Mouse (Mus musculus) WW6 (cell line): ENCODE measurements around the gene Mctp1.
A peak's percentile ranks its signal among the peaks of the same experiment; 100 is the strongest.

Experiments used
- DNase-seq: peaks from one replicate; pipeline ENCODE4 v3.0.0-alpha.2; 2013; ENCODE audit warnings: low read depth, low spot score

Gene Mctp1

GRCm38 (mm10) chr13:76609425-76609824, 225.1 kb downstream of the Mctp1 start:
- DNase-seq = no peak

GRCm38 (mm10) chr13:76611499-76611898, 227.2 kb downstream of the Mctp1 start:
- no peak for DNase-seq

- no peak for DNase-seq
Measured at GRCm38 (mm10) chr13:76620111-76620510, 235.8 kb downstream of the Mctp1 start.

- DNase-seq = no peak
Measured at GRCm38 (mm10) chr13:76620525-76620924, 236.2 kb downstream of the Mctp1 start.

- DNase-seq = no peak
Measured at GRCm38 (mm10) chr13:76633707-76634106, 249.4 kb downstream of the Mctp1 start.

- no peak for DNase-seq
Measured at GRCm38 (mm10) chr13:76638282-76638681, 253.9 kb downstream of the Mctp1 start.

- DNase-seq = no peak
Measured at GRCm38 (mm10) chr13:76659523-76659922, 275.2 kb downstream of the Mctp1 start.

- DNase-seq = no peak
Measured at GRCm38 (mm10) chr13:76681286-76681685, 297.0 kb downstream of the Mctp1 start.

- DNase-seq = no peak
Measured at GRCm38 (mm10) chr13:76689349-76689748, 305.0 kb downstream of the Mctp1 start.

- DNase-seq = no peak
Measured at GRCm38 (mm10) chr13:76690143-76690542, 305.8 kb downstream of the Mctp1 start.

- DNase-seq = no peak
Measured at GRCm38 (mm10) chr13:76690697-76691096, 306.4 kb downstream of the Mctp1 start.

GRCm38 (mm10) chr13:76734013-76734412, 349.7 kb downstream of the Mctp1 start:
- no peak for DNase-seq

GRCm38 (mm10) chr13:76750663-76751429, 366.5 kb downstream of the Mctp1 start:
- no peak for DNase-seq

- peak; percentile 7 for DNase-seq
Measured at GRCm38 (mm10) chr13:76759832-76760490, 375.6 kb downstream of the Mctp1 start.

- DNase-seq = no peak
Measured at GRCm38 (mm10) chr13:76799662-76800061, 415.3 kb downstream of the Mctp1 start.

GRCm38 (mm10) chr13:76801126-76801632, 416.8 kb downstream of the Mctp1 start:
- no peak for DNase-seq

GRCm38 (mm10) chr13:76802051-76802728, 417.9 kb downstream of the Mctp1 start:
- no peak for DNase-seq

- DNase-seq = no peak
Measured at GRCm38 (mm10) chr13:76802926-76803325, 418.6 kb downstream of the Mctp1 start.

GRCm38 (mm10) chr13:76803799-76804198, 419.5 kb downstream of the Mctp1 start:
- no peak for DNase-seq

GRCm38 (mm10) chr13:76808871-76809390, 424.6 kb downstream of the Mctp1 start:
- DNase-seq = no peak

- DNase-seq = no peak
Measured at GRCm38 (mm10) chr13:76809802-76810201, 425.5 kb downstream of the Mctp1 start.

- no peak for DNase-seq
Measured at GRCm38 (mm10) chr13:76810496-76810939, 426.2 kb downstream of the Mctp1 start.
